Mouse (Mus musculus): ENCODE measurements around the gene Vhl.
A peak's percentile ranks its signal among the peaks of the same experiment; 100 is the strongest.

The Vhl gene

GRCm38 (mm10) chr6:113630322-113630721 is 6.6 kb downstream of the Vhl start:
- DNase-seq, result no peak

GRCm38 (mm10) chr6:113632863-113633262 is 9.1 kb downstream of the Vhl start:
- DNase-seq, result no peak

- DNase-seq, result peak; percentile 92
Measured at GRCm38 (mm10) chr6:113638302-113639040, 14.7 kb downstream of the Vhl start, which contains the start of gene Irak2. Gene Irak2, plus strand, starts transcription at chr6:113638467.

- DNase-seq, result no peak
Measured at GRCm38 (mm10) chr6:113639201-113639600, 15.4 kb downstream of the Vhl start.

- DNase-seq, result no peak
Measured at GRCm38 (mm10) chr6:113642605-113643004, 18.8 kb downstream of the Vhl start.

GRCm38 (mm10) chr6:113643021-113643420 is 19.3 kb downstream of the Vhl start:
- no peak for DNase-seq

- DNase-seq, result no peak
Measured at GRCm38 (mm10) chr6:113643967-113644366, 20.2 kb downstream of the Vhl start.

- DNase-seq, result no peak
Measured at GRCm38 (mm10) chr6:113644808-113645207, 21.0 kb downstream of the Vhl start.

GRCm38 (mm10) chr6:113649346-113650196 is 25.8 kb downstream of the Vhl start:
- DNase-seq, result no peak

- no peak for DNase-seq
Measured at GRCm38 (mm10) chr6:113650197-113650640, 26.5 kb downstream of the Vhl start.

- no peak for DNase-seq
Measured at GRCm38 (mm10) chr6:113651626-113652025, 27.9 kb downstream of the Vhl start.

GRCm38 (mm10) chr6:113653551-113653950 is 29.8 kb downstream of the Vhl start:
- DNase-seq, result no peak

GRCm38 (mm10) chr6:113654102-113654501 is 30.3 kb downstream of the Vhl start:
- no peak for DNase-seq

GRCm38 (mm10) chr6:113654753-113655397 is 31.1 kb downstream of the Vhl start:
- DNase-seq, result no peak

GRCm38 (mm10) chr6:113655475-113655874 is 31.7 kb downstream of the Vhl start:
- DNase-seq, result no peak

- no peak for DNase-seq
Measured at GRCm38 (mm10) chr6:113656847-113657246, 33.1 kb downstream of the Vhl start.

- no peak for DNase-seq
Measured at GRCm38 (mm10) chr6:113658226-113658625, 34.5 kb downstream of the Vhl start.

GRCm38 (mm10) chr6:113659648-113660491 is 36.1 kb downstream of the Vhl start:
- no peak for DNase-seq

GRCm38 (mm10) chr6:113660492-113661352 is 37.0 kb downstream of the Vhl start:
- DNase-seq, result no peak

- no peak for DNase-seq
Measured at GRCm38 (mm10) chr6:113661353-113662241, 37.8 kb downstream of the Vhl start.
